Mouse (Mus musculus): Measurements from ENCODE around the gene Ccdc187.

Gene Ccdc187

GRCm38 (mm10) chr2:26315925-26316311, 21.6 kb upstream of the Ccdc187 start:
- DNase-seq = peak; percentile 55

- DNase-seq = peak; percentile 92
Observed at GRCm38 (mm10) chr2:26315072-26315924, 20.9 kb upstream of the Ccdc187 start, which contains the start of gene Gpsm1. Gpsm1 (plus strand) TSS chr2:26315515.

- DNase-seq = no peak
Observed at GRCm38 (mm10) chr2:26314281-26315071, 20.1 kb upstream of the Ccdc187 start.

DNA sequence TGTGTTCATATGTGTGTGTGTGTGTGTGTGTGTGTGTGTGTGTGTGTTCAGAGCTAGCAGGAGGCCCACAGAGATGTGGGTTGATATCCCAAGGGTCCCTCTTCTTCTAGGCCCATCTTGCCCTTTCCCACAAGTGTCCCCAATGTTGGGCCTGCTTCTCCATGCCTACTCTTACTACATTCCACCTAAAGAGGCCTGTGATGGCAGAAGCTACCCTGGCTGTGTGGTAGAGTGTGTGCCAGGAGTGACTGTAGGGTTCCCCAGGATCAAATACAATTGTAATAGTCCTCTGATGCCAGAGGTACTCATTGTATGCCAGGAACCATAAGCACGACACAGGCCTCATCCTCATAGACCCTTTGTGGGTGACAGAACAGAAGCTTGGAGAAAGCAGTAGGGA, 19.0 kb upstream of the Ccdc187 start:
- DNase-seq = no peak

GRCm38 (mm10) chr2:26312812-26313211, 18.5 kb upstream of the Ccdc187 start:
- DNase-seq = no peak

DNA sequence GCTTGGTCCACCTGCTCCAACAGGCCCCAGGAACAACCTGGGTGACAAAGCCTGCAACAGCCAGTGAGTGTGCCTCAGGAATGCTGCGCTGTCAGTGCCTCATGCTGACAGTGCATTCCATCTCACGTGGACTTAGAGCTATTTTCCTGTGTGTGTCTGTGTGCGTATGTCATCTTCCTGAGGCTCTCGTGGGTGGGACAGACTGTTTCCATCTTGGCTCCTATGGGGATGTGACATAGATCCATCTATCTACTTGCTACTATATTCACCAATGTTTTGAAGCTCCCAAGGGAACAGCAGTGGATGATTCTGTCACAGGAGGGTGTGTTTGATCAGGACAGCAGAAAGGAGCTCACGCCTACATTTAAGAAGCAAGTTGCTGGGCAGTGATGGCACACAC, 17.6 kb upstream of the Ccdc187 start:
- no peak for DNase-seq

GRCm38 (mm10) chr2:26309739-26310138, 15.4 kb upstream of the Ccdc187 start:
- peak; percentile 92 for DNase-seq

DNA sequence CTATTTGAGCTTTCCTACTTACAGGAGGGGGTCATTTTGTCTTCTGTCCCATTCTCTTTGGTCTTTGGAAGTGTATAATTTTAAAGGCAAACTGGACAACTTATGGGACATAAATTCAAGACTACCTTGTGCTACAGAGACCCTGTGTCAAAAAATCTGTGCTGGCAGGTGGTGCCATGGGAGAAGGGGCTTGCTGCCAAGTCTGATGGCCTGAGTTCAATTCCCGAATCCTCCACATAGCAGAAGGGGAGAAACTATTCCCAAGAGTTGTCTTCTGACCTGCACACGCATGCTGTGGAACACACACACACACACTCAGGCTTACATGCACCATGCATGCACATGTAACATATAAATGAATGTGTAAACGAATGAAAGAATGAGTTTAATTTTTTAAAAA, 12.3 kb upstream of the Ccdc187 start:
- DNase-seq = no peak

DNA sequence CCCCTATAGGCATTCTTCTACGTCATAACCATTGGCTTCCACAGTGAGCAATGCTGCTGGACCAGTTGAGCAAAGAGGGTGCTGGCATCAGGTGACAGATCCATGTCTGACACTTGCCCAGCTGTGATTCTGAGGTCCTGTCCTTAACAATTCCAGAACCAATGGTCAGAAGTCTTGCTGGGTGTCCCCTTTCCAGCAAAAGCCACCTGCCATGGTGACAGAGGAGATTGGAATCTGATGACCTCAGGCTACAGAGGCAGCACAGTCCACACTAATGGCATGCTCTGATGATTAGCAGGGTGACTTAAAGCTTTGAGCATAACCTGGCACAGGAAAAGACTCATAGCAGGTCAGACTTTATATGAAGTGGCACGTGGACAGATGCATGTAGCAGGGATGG, 11.2 kb upstream of the Ccdc187 start:
- DNase-seq = no peak

DNA sequence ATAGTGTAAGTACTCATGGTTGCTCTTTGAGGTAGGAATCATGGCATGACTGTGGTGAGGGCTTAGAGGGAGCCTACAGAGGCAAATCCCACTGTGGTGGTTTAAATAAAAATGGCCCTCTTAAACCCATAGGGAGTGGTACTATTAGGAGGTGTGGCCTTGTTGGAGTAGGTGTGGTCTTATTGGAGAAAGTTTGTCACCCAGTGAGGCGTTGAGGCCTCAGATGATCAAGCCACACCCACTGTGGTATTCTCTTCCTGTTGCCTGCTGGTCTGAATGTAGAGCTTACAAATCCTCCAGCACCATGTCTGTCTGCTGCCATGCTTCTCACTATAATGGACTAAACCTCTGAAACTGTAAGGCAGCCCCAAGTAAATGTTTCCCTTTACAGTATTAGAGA, 10.4 kb upstream of the Ccdc187 start:
- no peak for DNase-seq

- DNase-seq = no peak
Observed at GRCm38 (mm10) chr2:26302005-26302503, 7.7 kb upstream of the Ccdc187 start.

DNA sequence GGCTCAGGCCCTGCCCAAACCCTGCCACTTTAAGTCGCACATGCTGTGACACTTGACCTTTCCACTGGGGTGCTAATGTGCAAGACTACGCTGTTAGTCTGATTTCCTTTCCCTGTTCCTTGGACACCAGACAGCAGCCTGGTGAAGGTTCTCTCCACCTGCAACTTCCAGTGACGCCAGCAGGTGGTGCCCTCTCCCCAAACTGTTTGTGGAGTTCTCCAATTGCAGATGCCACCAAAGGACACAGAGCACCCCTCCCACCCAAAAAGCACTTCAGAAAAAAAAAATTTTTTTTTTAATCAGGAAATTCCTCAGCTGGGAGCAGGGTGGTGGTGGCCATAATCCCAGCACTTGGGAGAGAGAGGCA, 6.4 kb upstream of the Ccdc187 start:
- peak; percentile 91 for DNase-seq

GRCm38 (mm10) chr2:26300161-26300807, 5.9 kb upstream of the Ccdc187 start:
- peak; percentile 65 for DNase-seq

DNA sequence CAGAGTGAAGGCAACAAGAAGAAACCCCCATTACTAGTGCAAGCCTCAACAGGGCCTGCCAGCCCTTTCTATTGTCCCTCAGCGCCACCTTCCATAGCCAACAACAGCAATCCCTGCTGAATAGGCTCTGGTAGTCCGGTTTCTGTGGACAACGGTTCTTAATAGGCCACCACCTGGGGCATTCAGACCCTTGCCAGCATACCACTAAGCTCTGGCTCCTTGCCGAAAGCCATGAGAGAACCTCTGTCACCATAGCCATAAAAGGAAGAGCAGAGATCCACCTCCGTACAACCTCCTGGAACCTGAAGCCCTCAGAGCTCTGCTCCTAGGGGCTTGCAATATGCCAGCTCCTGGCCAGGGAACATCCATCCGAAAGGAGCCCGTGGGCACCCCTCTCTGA, 5.0 kb upstream of the Ccdc187 start:
- peak; percentile 68 for DNase-seq

DNA sequence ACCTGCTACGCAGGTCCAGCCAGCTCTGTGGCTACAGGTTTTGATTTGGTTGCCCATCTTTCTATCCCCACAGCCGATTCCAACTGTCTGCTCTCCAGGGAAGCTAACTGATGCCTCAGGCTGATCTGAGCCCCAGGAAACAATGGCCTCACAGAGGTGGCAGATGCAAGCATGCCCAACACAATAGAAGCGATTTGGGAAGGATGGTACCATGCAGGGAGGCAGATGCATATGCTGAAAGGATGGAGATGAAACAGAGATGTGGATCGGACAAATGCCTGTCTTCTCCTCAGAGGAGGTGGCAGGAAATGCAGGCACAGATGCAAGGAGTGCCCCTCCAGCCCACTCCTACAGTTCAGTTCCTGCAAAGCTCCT, 4.5 kb upstream of the Ccdc187 start:
- DNase-seq = peak; percentile 91

DNA sequence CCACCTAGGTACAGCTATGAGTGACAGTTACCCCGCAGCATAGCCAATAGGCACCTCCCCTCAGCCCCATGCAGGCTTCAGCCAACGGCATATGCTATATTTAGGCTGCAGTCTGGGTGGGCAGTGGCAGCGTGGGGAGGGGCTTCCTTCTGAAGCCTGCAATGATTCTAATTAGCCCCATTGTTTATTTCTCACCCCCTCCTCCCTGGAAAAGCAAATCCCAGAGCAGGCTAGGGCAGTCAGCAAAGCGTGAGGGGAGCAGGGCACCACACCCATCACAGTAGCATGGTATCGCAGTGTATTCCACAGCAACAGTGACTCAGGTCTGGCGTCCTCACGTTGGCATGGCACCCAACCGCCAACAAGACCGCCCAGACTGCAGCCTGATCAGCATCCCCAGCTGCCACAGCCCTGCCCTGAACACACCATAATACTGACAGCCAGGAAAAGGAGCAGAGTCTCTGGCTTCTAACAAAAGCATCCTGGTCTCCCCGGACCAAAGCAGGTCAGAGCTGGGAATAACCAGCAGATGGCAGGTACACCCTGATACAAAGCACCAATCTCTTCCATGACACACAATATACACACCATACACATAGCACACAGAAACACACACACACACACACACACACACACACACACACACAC, 4.0 kb upstream of the Ccdc187 start:
- DNase-seq = peak; percentile 98

DNA sequence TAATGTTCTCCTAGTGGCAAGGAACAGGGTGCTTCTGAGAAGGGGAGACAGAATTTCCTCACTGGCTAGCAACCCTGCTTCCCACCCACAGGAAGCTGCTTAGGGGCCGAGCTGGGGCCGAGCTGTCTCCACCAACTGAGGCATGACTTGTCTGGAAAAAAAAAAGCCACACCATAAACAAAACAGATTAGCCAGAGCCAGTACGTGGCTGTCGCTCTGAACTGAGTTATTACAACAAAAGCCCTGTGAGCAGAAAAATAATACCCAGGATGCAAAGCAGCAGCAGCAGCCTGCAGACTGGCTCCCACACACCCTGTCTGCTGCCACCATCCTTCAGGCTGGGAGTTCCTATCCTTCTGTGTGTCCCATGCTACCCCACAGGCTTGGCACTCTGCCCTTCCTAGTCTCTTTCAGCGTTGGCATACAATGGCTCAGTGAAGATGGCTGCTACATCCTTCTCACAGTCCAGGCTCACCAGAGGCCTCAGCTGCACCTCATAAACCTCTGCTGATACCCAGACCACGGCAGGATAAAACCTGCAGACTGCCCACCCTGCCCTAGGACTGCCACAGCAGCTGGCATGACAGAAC, 2.3 kb upstream of the Ccdc187 start:
- peak; percentile 72 for DNase-seq

GRCm38 (mm10) chr2:26290133-26290532, 4.2 kb downstream of the Ccdc187 start:
- DNase-seq = peak; percentile 69

GRCm38 (mm10) chr2:26286391-26286790, 8.0 kb downstream of the Ccdc187 start:
- DNase-seq = no peak

DNA sequence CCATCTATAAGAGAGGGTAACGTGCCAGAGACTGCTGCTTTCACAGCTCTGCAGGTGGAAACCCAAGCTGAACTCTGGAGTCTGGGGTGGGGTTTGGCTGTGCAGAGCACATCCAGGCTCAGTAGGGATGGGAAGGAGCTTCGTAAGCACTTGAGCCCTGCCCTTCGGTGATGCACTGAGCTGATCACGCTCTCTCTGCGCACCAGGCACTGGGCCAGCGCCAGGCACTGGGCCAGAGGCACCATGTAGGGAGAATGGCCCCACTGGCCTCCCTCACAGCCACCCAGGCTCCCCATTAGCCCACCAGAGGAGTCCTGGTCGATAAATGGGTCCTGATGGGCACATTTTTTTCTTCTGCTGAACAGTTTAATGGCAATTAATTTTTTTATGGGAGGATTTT, 8.6 kb downstream of the Ccdc187 start:
- no peak for DNase-seq

GRCm38 (mm10) chr2:26280594-26280993, 13.8 kb downstream of the Ccdc187 start:
- no peak for DNase-seq

- no peak for DNase-seq
Observed at GRCm38 (mm10) chr2:26279712-26280111, 14.6 kb downstream of the Ccdc187 start.

DNA sequence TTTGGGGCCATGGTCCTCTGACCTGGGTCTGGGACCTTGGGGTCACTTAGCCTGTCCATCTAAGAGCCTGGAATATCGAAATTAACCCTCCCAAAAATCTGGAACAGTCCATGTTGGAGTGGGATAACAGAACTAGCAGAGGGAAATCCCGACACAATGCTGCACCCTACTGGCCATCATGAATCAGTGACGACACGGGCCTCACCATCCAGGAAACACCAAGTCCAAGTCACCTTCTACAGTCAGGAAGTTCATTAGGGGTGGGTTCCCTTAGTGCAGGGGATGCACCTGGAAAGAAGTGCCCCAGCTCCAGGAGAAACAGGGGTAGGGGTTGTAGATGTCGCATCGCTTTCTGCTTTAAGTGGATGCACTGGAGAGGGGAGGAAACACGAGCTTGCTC, 20.7 kb downstream of the Ccdc187 start:
- DNase-seq = peak; percentile 79

Data from retina, postnatal 1 day (tissue).